Mouse (Mus musculus): ENCODE measurements around the gene Rem1.

Gene Rem1

GRCm38 (mm10) chr2:152626774-152627591 is at the start of gene Rem1:
Gene Rem1 (plus strand): TSS chr2:152626951.
- DNase-seq (ENCODE audit: low read depth, low spot score) = no peak

DNA sequence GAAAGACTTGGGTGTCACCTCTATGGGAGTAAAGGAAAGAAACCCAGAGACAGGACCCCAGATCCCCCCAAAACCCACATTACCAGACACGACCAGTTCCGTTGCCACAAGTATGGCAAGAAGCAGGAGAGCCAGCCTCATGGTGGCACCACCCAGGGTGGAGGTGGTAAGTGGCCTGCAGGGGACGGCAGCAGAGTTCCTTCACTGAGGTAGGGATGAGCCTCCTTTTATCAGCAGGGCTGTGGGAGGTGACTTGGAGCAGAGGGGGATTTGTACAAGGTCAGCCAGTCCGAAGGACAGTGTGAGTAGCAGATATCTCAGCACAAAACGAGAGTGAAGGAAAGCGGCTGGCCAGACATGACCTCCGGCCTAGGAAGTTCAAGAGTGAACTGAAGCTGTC is 46.6 kb upstream of the Rem1 start, which contains the start of gene Defb19:
TSS of gene Defb19 (minus strand) at position 206 of the 400 bp plus-strand sequence.
- no peak for DNase-seq (ENCODE audit: low read depth, low spot score)

- no peak for DNase-seq (ENCODE audit: low read depth, low spot score)
Measured at GRCm38 (mm10) chr2:152580612-152581011, 46.1 kb upstream of the Rem1 start.

DNA sequence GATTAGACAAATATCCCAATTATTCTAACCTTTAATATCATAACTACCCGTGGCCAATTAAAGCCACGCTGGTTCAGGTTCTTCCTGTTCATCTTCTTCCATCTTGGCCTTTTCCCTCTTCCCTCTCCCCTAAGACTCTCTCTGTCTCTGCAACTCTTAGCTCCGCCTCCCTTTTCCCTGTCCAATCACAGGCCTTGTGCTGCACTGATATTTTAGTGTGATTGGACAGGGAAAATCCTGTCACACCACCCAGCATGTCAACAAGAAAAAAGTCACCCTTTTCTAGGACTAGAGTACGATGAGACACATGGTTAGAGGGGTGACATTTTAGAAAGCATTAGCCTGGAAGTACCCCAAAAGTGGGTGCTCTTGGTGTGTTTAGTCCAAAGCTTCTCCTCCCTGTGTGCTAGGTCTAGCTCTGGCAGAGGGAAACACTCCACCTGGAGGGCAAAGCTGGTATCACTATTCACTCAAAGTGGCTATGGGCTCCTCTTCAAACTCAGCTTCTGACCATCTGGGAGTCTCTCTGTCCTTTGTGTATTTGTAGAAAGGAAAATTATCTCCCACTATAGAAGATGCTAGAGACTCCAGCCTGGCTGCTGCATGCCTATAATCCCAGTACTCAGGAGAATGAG is 39.7 kb upstream of the Rem1 start:
- peak; percentile 51 for DNase-seq (ENCODE audit: low read depth, low spot score)

GRCm38 (mm10) chr2:152588450-152588849 is 38.3 kb upstream of the Rem1 start:
- DNase-seq (ENCODE audit: low read depth, low spot score) = no peak

- DNase-seq (ENCODE audit: low read depth, low spot score) = no peak
Measured at GRCm38 (mm10) chr2:152589021-152589420, 37.7 kb upstream of the Rem1 start.

GRCm38 (mm10) chr2:152599299-152599698 is 27.5 kb upstream of the Rem1 start, which contains the start of gene Defb45:
Gene Defb45 (minus strand): TSS chr2:152599399.
- no peak for DNase-seq (ENCODE audit: low read depth, low spot score)

DNA sequence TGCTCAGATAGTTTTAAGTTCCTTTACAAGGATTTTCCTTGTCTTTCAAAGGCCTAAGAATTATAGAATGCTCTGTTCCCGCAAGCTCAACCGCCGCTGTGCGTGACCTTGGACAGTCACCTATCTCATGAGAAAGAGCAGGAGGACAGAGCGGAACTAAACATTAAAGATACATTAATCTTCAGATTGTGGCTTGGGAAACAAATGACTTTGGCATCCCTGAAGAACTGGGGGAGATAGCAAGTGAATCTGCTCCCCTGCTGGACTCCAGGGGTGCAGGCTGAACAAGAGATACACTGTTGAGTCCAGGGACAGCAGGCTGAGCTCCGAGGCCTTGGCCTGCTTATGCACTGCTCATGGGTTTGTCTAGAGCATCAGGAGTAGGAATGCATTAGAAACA is 26.7 kb upstream of the Rem1 start:
- DNase-seq (ENCODE audit: low read depth, low spot score) = no peak

DNA sequence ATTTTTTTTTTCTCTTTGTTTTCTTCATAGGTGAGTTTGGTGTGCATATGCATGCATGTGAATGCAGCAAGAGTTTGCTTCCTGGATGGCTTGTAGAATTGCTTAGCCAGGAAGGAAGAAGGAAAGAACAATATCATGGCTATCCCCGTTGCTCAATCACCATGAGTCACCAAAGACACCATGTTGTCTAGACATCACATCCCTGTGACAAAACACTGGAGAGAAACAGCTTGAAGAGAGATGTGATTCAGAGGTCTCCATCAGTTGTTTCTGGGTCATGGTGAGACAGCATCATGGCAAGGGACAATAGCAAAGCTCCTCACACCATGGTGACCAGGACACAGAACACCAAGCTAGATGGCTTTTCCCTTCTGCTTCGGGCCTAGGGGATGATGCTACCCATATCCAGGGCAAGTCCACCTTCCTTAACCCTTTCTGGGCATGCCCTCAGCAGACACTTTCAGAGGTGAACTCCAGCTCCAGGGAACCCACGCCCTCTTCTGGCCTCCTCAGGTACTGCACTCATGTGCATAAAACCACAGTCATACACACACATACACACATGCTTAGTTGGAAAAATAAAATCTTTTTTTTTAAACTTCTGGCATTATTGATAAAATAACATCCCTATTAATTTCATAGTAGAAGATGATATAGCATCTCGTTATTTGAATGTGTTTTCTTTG is 25.3 kb upstream of the Rem1 start:
- DNase-seq (ENCODE audit: low read depth, low spot score) = peak; percentile 17

DNA sequence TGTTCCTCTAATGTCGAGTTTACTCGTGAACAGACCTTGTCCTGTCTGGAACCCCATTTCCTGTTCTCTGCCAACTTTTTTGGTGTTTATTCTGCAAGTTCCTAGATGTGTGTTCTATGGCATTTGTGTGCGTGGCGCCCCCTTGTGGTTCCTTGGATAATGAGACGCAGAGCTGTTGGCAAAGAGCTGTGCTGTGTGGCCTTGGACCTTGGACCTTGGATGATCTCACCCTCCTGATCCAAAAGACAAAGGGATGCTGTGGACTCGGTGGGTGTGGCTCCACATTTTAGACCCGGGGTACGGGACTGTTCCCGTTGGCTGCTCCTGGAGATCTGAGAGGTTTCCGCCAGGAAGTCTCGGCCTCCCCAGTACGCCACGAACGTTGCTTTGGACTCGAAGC is 22.7 kb upstream of the Rem1 start, which contains the start of gene Defb36:
TSS of gene Defb36 (plus strand) at position 271 of the 400 bp plus-strand sequence.
- peak; percentile 80 for DNase-seq (ENCODE audit: low read depth, low spot score)

DNA sequence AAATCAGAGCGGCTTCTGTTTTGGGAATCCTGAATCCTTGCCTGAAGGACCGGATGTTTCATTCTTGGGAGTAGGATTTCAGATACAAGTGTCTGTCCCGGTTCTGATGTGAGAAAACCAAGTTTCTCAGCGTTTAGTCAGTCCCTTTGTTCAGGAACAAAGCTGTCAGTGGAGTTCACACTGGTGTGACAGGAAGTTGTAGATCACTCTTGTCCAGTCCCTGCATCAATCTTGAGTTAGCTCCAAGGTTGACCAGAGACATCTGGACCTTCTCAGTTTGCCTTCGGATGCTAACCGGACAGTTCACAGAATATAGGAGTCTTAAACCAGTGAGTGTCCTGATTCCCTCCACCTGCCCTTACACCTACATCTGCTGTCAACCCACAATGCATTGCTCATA is 19.0 kb upstream of the Rem1 start:
- no peak for DNase-seq (ENCODE audit: low read depth, low spot score)

DNA sequence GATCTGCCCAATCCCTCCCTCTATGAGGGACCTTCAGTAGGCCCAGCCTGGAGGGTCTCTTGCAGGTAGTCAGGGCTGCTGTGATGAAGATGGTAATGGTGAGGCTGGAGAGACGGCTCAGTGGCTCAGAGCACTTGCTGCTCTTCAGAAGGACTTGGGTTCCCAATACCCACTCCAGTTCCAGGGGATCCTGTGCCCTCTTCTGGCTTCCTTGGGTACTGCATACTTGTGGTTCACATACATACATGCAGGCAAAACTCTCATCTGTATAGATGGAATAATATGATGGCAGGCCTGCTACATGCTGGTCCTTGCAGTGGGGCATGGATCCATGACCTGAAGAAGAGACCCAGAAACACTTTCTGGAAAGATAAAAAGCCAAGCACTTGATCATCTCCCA is 18.0 kb upstream of the Rem1 start:
- peak; percentile 52 for DNase-seq (ENCODE audit: low read depth, low spot score)

GRCm38 (mm10) chr2:152612193-152612592 is 14.6 kb upstream of the Rem1 start:
- peak; percentile 72 for DNase-seq (ENCODE audit: low read depth, low spot score)

DNA sequence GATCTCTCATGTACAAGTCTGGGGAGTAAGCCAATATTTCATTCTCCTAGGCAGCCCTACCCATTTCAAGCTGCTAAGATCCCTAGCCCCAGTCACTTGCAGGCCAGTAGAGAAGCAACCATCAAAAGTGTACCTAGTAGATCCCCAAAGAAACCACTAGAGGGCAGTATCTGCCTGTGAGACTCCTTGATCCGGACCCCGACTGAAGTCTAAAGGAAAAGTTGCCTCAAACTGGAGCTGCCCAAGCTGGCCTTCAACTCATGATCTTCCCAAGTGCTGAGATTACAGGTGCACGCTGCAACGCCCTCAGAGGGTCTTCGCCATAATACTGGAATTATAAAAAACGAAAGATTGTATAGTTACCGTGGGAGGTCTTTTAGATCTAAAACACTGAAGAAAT is 11.2 kb upstream of the Rem1 start:
- peak; percentile 81 for DNase-seq (ENCODE audit: low read depth, low spot score)

GRCm38 (mm10) chr2:152616470-152616869 is 10.3 kb upstream of the Rem1 start:
- DNase-seq (ENCODE audit: low read depth, low spot score) = no peak

DNA sequence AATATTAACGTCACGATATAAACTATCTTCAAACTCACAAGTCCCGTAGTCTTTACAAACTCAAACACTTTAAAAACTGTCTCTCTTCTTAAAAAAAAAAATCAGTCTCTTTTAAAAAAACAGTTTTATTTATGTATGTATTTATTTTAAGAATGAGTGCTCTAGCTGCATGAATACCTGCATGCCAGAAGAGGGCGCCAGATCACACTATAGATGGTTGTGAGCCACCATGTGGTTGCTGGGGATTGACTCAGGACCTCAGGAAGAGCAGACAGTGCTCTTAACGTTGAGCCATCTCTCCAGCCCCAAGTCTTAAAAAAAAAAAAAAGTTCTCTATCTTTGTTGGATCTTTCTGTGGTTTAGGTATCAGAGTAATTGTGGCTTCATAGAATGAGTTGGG is 9.4 kb upstream of the Rem1 start:
- peak; percentile 76 for DNase-seq (ENCODE audit: low read depth, low spot score)

DNA sequence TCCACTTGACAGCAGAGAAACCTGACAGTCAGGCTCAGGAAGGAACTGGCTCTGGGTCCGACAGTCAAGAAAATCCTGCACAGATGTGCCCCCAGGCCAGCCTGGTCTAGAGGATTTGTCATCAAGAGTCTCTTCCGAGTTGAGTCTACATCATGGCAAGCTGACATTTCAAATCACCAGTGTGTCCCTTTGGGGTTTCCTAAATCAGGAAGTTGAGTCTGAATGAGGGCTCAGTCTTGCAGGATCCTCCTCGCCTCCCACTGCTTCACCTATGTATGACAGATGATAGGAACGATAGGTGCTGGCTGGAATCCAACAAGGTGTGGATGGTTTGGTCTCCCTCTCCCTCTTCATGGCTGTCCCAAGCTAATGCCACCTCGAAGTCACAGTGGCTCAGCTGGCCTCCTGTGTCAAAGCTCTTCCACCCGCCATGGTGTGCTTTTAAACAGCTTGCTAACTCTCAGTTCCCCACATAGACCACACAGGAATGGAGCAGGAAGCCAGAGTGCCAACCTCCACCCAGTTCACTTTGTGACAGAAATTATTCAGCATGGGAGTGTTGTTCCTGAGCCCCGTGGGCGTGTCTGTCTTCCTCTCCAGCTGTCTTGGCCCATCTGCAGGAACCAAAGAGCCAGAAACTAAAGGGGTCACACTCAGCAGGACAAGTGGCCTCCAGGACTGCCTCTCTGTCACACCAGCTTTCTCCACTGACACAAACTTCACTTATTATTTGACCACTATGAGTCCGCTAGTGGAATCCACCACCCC is 6.2 kb upstream of the Rem1 start:
- DNase-seq (ENCODE audit: low read depth, low spot score) = no peak

DNA sequence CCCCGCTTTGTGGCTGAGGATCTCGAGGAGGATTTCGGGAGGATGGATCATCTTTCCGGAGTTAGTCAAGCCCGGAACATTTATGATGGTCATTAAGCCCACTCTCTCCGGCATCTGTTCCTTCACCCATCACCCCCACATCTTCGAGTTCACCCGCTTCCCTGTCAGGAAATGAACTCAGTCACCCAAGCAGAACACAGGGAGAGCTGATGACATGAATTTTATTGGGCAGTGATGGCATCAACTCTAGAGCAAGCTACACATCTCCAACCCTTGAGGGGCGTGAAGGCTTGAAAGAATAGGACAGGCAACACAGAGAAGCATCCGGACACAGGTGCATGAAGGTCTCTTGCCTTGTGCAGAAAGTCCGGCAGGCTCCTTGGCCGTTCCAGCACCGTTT is 4.6 kb upstream of the Rem1 start:
- DNase-seq (ENCODE audit: low read depth, low spot score) = no peak

DNA sequence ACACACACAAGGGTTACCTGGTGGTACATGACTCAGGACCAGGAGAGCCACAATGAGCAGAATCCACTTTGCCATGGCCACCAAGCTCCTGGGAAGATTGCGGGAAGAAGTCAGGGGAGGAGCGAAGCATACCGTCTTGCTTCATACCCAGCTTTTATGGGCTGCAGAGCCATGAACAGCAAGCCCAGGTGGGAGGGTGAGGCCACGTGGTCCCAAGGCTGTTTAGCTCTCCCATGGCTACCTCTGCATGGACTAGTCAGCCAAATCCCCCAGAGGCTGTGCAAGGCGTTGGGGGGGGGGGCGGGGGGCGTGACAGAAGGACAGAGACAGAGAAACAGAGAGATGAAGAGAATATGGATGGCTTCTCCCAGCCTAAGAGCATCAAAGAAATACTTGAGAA is 3.8 kb upstream of the Rem1 start, which contains the start of gene Defb25:
TSS of gene Defb25 (minus strand) at position 101 of the 400 bp plus-strand sequence.
- no peak for DNase-seq (ENCODE audit: low read depth, low spot score)

DNA sequence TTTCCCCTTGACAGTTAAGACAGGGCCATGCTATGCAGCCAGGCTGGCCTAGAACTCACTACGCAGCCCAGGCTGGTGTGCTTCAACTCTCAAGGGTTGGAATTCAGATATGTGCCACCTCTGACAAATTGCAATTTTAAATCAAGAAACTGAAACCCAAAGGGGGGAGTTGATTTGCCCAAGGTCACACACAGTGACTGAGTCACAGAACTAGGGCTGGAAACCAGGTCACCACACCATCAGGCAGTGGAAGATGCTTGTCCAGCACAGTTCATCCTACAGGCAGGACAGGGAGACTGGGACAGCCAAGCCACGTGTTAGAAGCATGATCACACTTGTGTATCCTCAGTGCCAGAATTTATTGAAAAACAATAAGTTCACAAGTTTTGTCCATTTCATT is 2.2 kb upstream of the Rem1 start:
- DNase-seq (ENCODE audit: low read depth, low spot score) = no peak

GRCm38 (mm10) chr2:152625256-152625655 is 1.5 kb upstream of the Rem1 start:
- DNase-seq (ENCODE audit: low read depth, low spot score) = no peak

GRCm38 (mm10) chr2:152628066-152628465 is 1.3 kb downstream of the Rem1 start:
- DNase-seq (ENCODE audit: low read depth, low spot score) = no peak

Measured in ES-CJ7 (cell line).